Mouse (Mus musculus) bone marrow macrophage, adult 2 months (primary cell): ENCODE results near the gene Zfp335. TPM values are rescaled to one million over a fixed set of nuclear protein-coding genes. Genes with fewer than 3 reads are reported as not detected.

Source experiments
- H3K27ac ChIP-seq: 2 replicates; pipeline ENCODE4 v1.5.1; 2012; ENCODE audit warnings: low read depth, low read length; ENCODE audit not compliant: insufficient read depth
- H3K4me1 ChIP-seq: 2 replicates; pipeline ENCODE4 v1.6.1; 2012; ENCODE audit warnings: low read length; ENCODE audit not compliant: control insufficient read depth, insufficient read depth
- H3K4me3 ChIP-seq: 2 replicates; pipeline ENCODE4 v1.5.1; 2012; ENCODE audit warnings: mild to moderate bottlenecking, low read length, moderate library complexity; ENCODE audit not compliant: insufficient read depth
- CTCF ChIP-seq: IDR thresholded peaks from 2 replicates; pipeline ENCODE4 v1.5.1; 2012; ENCODE audit warnings: low read depth, mild to moderate bottlenecking, low read length, moderate library complexity
- POLR2A ChIP-seq: IDR thresholded peaks from 2 replicates; pipeline ENCODE4 v1.6.1; 2012; ENCODE audit warnings: mild to moderate bottlenecking, low read depth, low read length, borderline replicate concordance
- polyA plus RNA-seq: library from polyadenylated mRNA; stranded (reverse); fragments of >200 nt; gene quantifications from 2 replicates; pipeline ENCODE4 v1.2.4, GENCODE M21; 2012; ENCODE audit not compliant: missing spikeins, insufficient read depth, insufficient read length

The Zfp335 gene
- polyA plus RNA-seq, 1 experiment = 14.5 TPM

- Histone ChIP-seq H3K27ac (no peak overlapping the region), H3K4me1 (peaks cover 8% of the 10 kb centered on the region), H3K4me3 (peak overlapping the region; percentile 3; the same call in 1 of the 2 replicates)
- TF ChIP-seq POLR2A (no peak), CTCF (no peak)
Observed at GRCm38 (mm10) chr2:164948962-164949361, 37.4 kb upstream of the Zfp335 start.

DNA sequence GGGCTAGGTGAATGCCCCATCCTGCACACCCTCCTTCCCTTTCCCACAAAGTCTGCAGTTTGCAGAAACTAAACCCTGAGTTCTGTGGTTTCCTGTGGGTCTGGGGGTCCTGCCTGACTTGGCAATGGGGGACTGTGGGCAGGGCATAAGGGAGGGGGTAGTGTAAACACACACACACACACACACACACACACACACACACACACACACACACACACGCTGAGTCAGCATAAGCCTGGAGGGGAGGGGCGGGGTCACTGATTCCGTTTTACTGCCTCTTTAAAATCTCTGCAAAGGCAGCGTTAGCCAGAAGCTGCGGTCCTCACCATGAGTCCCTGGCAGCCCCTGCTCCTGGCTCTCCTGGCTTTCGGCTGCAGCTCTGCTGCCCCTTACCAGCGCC, 36.4 kb upstream of the Zfp335 start:
- TF ChIP-seq POLR2A (no peak), CTCF (no peak)
- Histone ChIP-seq H3K4me1 (peaks cover 12% of the 10 kb centered on the region), H3K27ac (no peak overlapping the region), H3K4me3 (no peak overlapping the region)

DNA sequence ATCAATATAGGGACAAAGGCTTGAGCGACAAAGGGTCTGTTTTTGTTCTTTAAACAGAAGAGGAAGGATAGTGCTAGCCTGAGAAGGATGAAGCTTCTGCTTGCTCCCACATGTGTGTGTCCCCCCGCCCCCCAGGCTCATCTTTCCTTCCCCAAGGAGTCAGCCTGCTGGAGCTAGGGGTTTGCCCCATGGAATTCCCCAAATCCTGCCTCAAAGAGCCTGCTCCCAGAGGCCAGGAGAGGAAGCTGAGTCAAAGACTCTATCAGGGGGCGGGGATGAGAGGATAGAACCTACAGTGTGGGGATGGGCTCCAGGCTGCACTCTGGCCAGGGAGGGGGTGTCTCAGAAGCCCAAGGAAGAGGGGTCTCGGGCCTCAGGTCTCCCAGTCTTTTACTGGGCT, 35.9 kb upstream of the Zfp335 start:
- TF ChIP-seq POLR2A (no peak), CTCF (no peak)
- peaks cover 12% of the 10 kb centered on the region for H3K4me1 ChIP-seq
- no peak overlapping the region for H3K4me3 ChIP-seq
- H3K27ac ChIP-seq = no peak overlapping the region

GRCm38 (mm10) chr2:164942692-164943290, 31.2 kb upstream of the Zfp335 start:
- H3K4me1 ChIP-seq = peaks cover 44% of the 10 kb centered on the region
- H3K4me3 ChIP-seq = peak overlapping the region; percentile 3; the same call in 1 of the 2 replicates
- no peak overlapping the region for H3K27ac ChIP-seq
- TF ChIP-seq POLR2A (no peak), CTCF (no peak)

- peaks cover 52% of the 10 kb centered on the region for H3K4me1 ChIP-seq
- 0 out of 2 replicates have a peak within 1 kb of the TSS, but pooled peaks have one; percentile 5 for H3K4me3 ChIP-seq
- H3K27ac ChIP-seq = no peak within 1 kb of the TSS
- no peak for TF ChIP-seq CTCF
- TF ChIP-seq POLR2A = no peak
Observed at GRCm38 (mm10) chr2:164940140-164940830, 28.7 kb upstream of the Zfp335 start, which contains the start of gene Mmp9. Gene Mmp9 (plus strand): TSS chr2:164940780.

DNA sequence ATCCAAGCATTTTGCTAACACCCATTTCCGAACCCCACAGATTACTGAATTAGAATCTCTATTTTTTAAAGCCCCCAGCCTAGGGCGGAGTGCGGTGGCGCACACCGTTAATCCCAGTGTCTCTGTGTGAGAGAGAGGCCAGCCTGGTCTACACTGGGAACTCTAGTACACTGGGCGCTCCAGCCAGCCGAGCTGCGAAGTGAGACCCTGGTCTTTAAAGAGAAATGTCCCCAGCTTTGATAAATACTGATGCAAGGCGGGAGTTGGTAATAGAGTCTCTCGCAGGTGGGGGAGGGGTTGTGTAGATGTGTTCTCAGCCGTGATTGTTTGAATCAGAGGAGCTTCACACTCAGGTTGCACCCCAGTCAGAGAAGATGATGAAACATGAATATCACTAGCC, 27.5 kb upstream of the Zfp335 start:
- TF ChIP-seq CTCF (no peak), POLR2A (no peak)
- Histone ChIP-seq H3K4me1 (peaks cover 52% of the 10 kb centered on the region), H3K27ac (no peak overlapping the region), H3K4me3 (no peak overlapping the region)

DNA sequence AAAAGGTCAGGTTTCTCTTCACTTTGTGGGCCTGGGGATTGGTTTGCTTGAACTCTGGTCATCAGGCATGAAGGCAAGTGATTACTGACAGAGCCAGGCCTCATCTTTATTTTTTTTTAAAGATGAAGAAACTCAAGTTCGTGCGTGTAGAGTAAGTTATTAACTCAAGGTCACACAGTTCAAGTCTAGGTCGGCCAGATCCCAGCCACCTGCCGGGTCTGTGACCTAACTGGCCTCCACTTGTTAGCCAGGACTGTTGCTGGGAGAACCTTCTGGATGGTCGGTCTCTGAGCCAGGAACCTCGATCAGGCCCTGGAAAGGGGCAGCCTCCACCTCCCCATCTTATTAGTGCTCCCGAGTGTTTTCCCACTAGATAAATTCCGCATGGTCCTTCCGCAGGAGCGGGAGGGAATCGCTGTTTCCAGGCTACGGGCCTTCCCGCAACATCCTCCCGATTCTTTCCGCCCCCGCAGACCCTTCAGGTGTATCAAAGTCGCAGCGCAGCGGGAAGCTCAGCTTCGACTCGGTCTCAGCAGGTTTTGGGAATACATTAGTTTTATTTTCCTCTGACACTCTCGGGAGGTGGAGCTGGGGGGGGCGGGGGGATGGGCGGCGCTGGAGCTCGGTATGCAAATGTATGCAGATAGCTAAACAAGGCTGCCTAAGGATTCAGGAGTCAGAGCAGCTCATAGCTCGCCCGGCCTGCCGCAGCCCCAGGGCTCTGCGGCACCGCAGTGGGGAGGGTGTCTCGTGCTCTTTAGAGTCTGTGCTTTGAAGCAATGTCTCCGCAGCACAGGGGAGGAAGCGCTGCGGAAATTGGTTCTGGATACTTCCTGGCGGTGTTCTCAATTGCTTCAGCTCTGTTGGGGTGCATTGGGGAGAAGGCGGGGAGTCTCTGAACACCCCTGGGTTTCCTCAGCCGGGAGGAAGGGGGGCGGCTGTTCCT, 26.9 kb upstream of the Zfp335 start:
- H3K4me3 ChIP-seq = 0 out of 2 replicates have a peak overlapping the region, but pooled peaks have one; percentile 5
- TF ChIP-seq POLR2A = no peak
- TF ChIP-seq CTCF = no peak
- peaks cover 49% of the 10 kb centered on the region for H3K4me1 ChIP-seq
- no peak overlapping the region for H3K27ac ChIP-seq

GRCm38 (mm10) chr2:164935991-164936390, 24.4 kb upstream of the Zfp335 start:
- TF ChIP-seq POLR2A (no peak), CTCF (no peak)
- Histone ChIP-seq H3K4me3 (no peak overlapping the region), H3K4me1 (peaks cover 29% of the 10 kb centered on the region), H3K27ac (no peak overlapping the region)

GRCm38 (mm10) chr2:164933534-164933933, 22.0 kb upstream of the Zfp335 start:
- no peak overlapping the region for H3K27ac ChIP-seq
- no peak for TF ChIP-seq CTCF
- TF ChIP-seq POLR2A = no peak
- H3K4me3 ChIP-seq = no peak overlapping the region
- peaks cover 11% of the 10 kb centered on the region for H3K4me1 ChIP-seq
